In the genomic region with DNA sequence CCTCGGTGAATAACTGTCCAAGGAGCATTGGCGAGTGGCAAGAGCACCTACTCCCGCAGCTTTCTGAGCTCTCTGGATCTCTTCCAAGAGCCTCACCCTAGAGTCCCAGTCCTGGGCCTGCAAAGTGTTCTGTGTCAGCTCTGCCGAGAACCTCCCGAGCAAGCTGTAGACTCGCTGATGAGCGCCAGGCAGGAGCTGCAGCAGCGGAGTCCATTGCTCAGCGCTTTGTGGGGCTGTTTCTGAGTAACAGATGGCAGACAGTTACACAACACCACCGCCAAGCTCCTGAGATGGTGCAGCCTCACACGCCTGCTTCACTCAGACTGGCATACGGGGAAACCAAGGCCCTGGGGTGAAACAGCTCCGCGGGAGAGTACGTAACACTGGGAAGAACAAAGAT, we compare ENCODE assay signal across 11 mouse cellular contexts. TPM values are rescaled to one million over a fixed set of nuclear protein-coding genes. Genes with fewer than 3 reads are reported as not detected.
DNase-seq lines count a peak whose midpoint lies in the region; ATAC-seq and TF ChIP-seq lines count a peak whose summit lies in the region.
"Had no signal": no experiment of that assay in that cellular context is flagged by ENCODE, and none has a peak within 500 bp of the region (broad histone marks: within the 10 kb centered on the region; RNA-seq: fewer than 3 reads in every experiment).

No protein-coding gene starts in this region.

- no peak for ATAC-seq in hindbrain, postnatal 0 days
- no peak for ATAC-seq in hindbrain, embryonic 12.5 days (ENCODE audit: low FRiP score)
- ATAC-seq in midbrain, embryonic 14.5 days (ENCODE audit: low FRiP score, low TSS enrichment) = no peak
- no peak for ATAC-seq in heart, embryonic 11.5 days (replicated peaks; ENCODE audit: insufficient number of reproducible peaks, low FRiP score, low TSS enrichment)
- ATAC-seq: lung, postnatal 0 days had no signal

- no peak overlapping the region for H3K4me3 ChIP-seq in hindbrain, postnatal 0 days (ENCODE audit: low read length)
- H3K4me3 ChIP-seq in hindbrain, embryonic 12.5 days = no peak overlapping the region
- no peak overlapping the region for H3K4me3 ChIP-seq in layer of hippocampus, adult 2 months
- no peak overlapping the region for H3K4me3 ChIP-seq in lung, adult 2 months (replicated peaks; ENCODE audit: extremely low read depth, low read depth, low read length)
- no peak overlapping the region for H3K4me3 ChIP-seq in midbrain, embryonic 14.5 days (replicated peaks; ENCODE audit: low read depth, low read length)
- no peak overlapping the region for H3K4me3 ChIP-seq in heart, embryonic 11.5 days (ENCODE audit: low read depth, low read length)
- H3K4me3 ChIP-seq: heart, embryonic 13.5 days; stomach, embryonic 15.5 days had no signal

- H3K4me2 ChIP-seq in hindbrain, postnatal 0 days (ENCODE audit: low read depth, low read length) = no peak overlapping the region
- H3K4me2 ChIP-seq in hindbrain, embryonic 12.5 days (replicated peaks) = no peak overlapping the region
- H3K4me2 ChIP-seq in midbrain, embryonic 14.5 days (ENCODE audit: low read length) = no peak overlapping the region
- H3K4me2 ChIP-seq in heart, embryonic 11.5 days = no peak overlapping the region
- H3K4me2 ChIP-seq: heart, embryonic 13.5 days; stomach, embryonic 15.5 days had no signal

- H3K9ac ChIP-seq in hindbrain, postnatal 0 days (replicated peaks; ENCODE audit: low read length) = no peak overlapping the region
- no peak overlapping the region for H3K9ac ChIP-seq in hindbrain, embryonic 12.5 days
- H3K9ac ChIP-seq in midbrain, embryonic 14.5 days (replicated peaks; ENCODE audit: low read length) = no peak overlapping the region
- H3K9ac ChIP-seq in heart, embryonic 11.5 days (ENCODE audit: low read depth, low read length) = no peak overlapping the region
- H3K9ac ChIP-seq: heart, embryonic 13.5 days; stomach, embryonic 15.5 days had no signal

- 0 out of 2 replicates have a peak, but pooled peaks cover 4% of the 10 kb centered on the region for H3K27me3 ChIP-seq in hindbrain, postnatal 0 days (ENCODE audit: insufficient read depth, low read length)
- peaks cover 42% of the 10 kb centered on the region for H3K27me3 ChIP-seq in hindbrain, embryonic 12.5 days
- no peaks in the 10 kb centered on the region; the same call in 1 of the 2 replicates for H3K27me3 ChIP-seq in midbrain, embryonic 14.5 days (ENCODE audit: control insufficient read depth, insufficient read depth, low read length)
- peaks cover 45% of the 10 kb centered on the region for H3K27me3 ChIP-seq in heart, embryonic 11.5 days (ENCODE audit: control insufficient read depth, insufficient read depth, low read length)

- 58% methylated on average over 15 of the region's 15 CpGs for WGBS in hindbrain, postnatal 0 days
- WGBS in hindbrain, embryonic 12.5 days = 71% methylated on average over 15 of the region's 15 CpGs
- WGBS in lung, adult 2 months = 66% methylated on average over 15 of the region's 15 CpGs
- whole genome bisulfite sequencing in midbrain, embryonic 14.5 days = 78% methylated on average over 15 of the region's 15 CpGs
- WGBS in heart, embryonic 11.5 days (ENCODE audit: insufficient replicate concordance) = 64% methylated on average over 15 of the region's 15 CpGs

- H3K9me3 ChIP-seq in hindbrain, postnatal 0 days (ENCODE audit: low read length) = no peaks in the 10 kb centered on the region
- no peaks in the 10 kb centered on the region for H3K9me3 ChIP-seq in hindbrain, embryonic 12.5 days (replicated peaks)
- no peaks in the 10 kb centered on the region for H3K9me3 ChIP-seq in midbrain, embryonic 14.5 days (ENCODE audit: control insufficient read depth, low read length)
- no peaks in the 10 kb centered on the region for H3K9me3 ChIP-seq in heart, embryonic 11.5 days (replicated peaks; ENCODE audit: control insufficient read depth, low read length)
- H3K9me3 ChIP-seq: stomach, embryonic 15.5 days had no signal

- no peak overlapping the region for H3K27ac ChIP-seq in hindbrain, postnatal 0 days
- H3K27ac ChIP-seq in hindbrain, embryonic 12.5 days = no peak overlapping the region
- H3K27ac ChIP-seq in layer of hippocampus, adult 2 months = peak overlapping the region; percentile 84
- no peak overlapping the region for H3K27ac ChIP-seq in midbrain, embryonic 14.5 days (replicated peaks; ENCODE audit: low read depth, low read length)
- no peak overlapping the region for H3K27ac ChIP-seq in heart, embryonic 11.5 days (ENCODE audit: low read depth, low read length)
- H3K27ac ChIP-seq: heart, embryonic 13.5 days; stomach, embryonic 15.5 days had no signal

- TF ChIP-seq POLR2A in lung, adult 2 months (IDR thresholded peaks at IDR 0.05; ENCODE audit: borderline replicate concordance, extremely low read depth, low read depth, low read length) = no peak

- DNase-seq in hindbrain, postnatal 0 days (ENCODE audit: low spot score) = peak; percentile 56
- DNase-seq in cerebellum, postnatal 10 days = peak; percentile 70 to 75
- peak; percentile 62 to 81 for DNase-seq in layer of hippocampus, adult 2 months (ENCODE audit: low spot score in 2 of 2)
- peak; percentile 86 for DNase-seq in right cerebral cortex, adult 18-20 months
- no peak for DNase-seq in lung, adult 2 months
- no peak for DNase-seq in midbrain, embryonic 14.5 days

- 0 out of 2 replicates have a peak, but pooled peaks cover 5% of the 10 kb centered on the region for H3K4me1 ChIP-seq in hindbrain, postnatal 0 days (ENCODE audit: insufficient read depth, low read length)
- H3K4me1 ChIP-seq in hindbrain, embryonic 12.5 days = peaks cover 16% of the 10 kb centered on the region
- H3K4me1 ChIP-seq in lung, adult 2 months (ENCODE audit: control insufficient read depth, insufficient read depth, low read length) = 0 out of 2 replicates have a peak, but pooled peaks cover 2% of the 10 kb centered on the region
- peaks cover 14% of the 10 kb centered on the region for H3K4me1 ChIP-seq in midbrain, embryonic 14.5 days (ENCODE audit: control insufficient read depth, insufficient read depth, low read length)
- H3K4me1 ChIP-seq in heart, embryonic 11.5 days (ENCODE audit: control insufficient read depth, insufficient read depth, low read length) = peaks cover 4% of the 10 kb centered on the region; the same call in 1 of the 2 replicates

- no peak; the same call in 1 of the 2 replicates for TF ChIP-seq CTCF in hindbrain, postnatal 0 days (IDR thresholded peaks at IDR 0.05; ENCODE audit: low read depth)
- TF ChIP-seq CTCF in layer of hippocampus, adult 2 months (conservative IDR thresholded peaks at IDR 0.05) = no peak
- no peak for TF ChIP-seq CTCF in lung, adult 2 months (IDR thresholded peaks at IDR 0.05; ENCODE audit: insufficient read depth, low read length)

- no peaks in the 10 kb centered on the region for H3K36me3 ChIP-seq in hindbrain, postnatal 0 days (ENCODE audit: insufficient read depth, low read length)
- no peaks in the 10 kb centered on the region for H3K36me3 ChIP-seq in hindbrain, embryonic 12.5 days
- no peaks in the 10 kb centered on the region for H3K36me3 ChIP-seq in midbrain, embryonic 14.5 days (ENCODE audit: control insufficient read depth, insufficient read depth, low read length)
- H3K36me3 ChIP-seq in heart, embryonic 11.5 days (ENCODE audit: control insufficient read depth, insufficient read depth, low read length) = no peaks in the 10 kb centered on the region
- H3K36me3 ChIP-seq: heart, embryonic 13.5 days; stomach, embryonic 15.5 days had no signal

RNA-seq across cellular contexts. Expression of gene Galnt14, which starts 1.7 kb away (rescaled TPM):
- 17.3 and 23.2 TPM in 2 replicates for total RNA-seq in hindbrain, postnatal 0 days (2014; rRNA removed)
- 15.5 and 17.1 TPM in 2 replicates for polyA plus RNA-seq in hindbrain, postnatal 0 days (2015; fragmentation: Nextera tagmentation; extraction: Ambion mirVana)
- 6.5 and 7.0 TPM in 2 replicates for polyA plus RNA-seq in hindbrain, embryonic 12.5 days (2016; fragmentation: Nextera tagmentation; extraction: Ambion mirVana)
- 10 to 100 TPM; 24.0 to 25.7 TPM for total RNA-seq in layer of hippocampus, adult 2 months (2021)
- 0.08 TPM in 1 of 2 replicates, not detected in the other for polyA plus RNA-seq in lung, adult 2 months (2012; rRNA removed)
- 15.3 and 18.8 TPM in 2 replicates for polyA plus RNA-seq in midbrain, embryonic 14.5 days (2014; fragmentation: Nextera tagmentation; extraction: Ambion mirVana)
- 1.5 and 2.1 TPM in 2 replicates for polyA plus RNA-seq in heart, embryonic 11.5 days (2014; fragmentation: Nextera tagmentation; extraction: Ambion mirVana)

Comparison
In these comparisons a context has a peak if more than half of its experiments do, and no peak if none do; other contexts are left out.
1. DNase-seq: peak in hindbrain, postnatal 0 days (single experiment), cerebellum, postnatal 10 days (2 of 2), layer of hippocampus, adult 2 months (2 of 2) and right cerebral cortex, adult 18-20 months (single experiment); none in lung, adult 2 months (single experiment) and midbrain, embryonic 14.5 days (single experiment).